Mouse (Mus musculus) megakaryocyte, embryonic 14.5 days (primary cell): ENCODE data around the gene Kcnip2. TPM values are rescaled to one million over a fixed set of nuclear protein-coding genes. Genes with fewer than 3 reads are reported as not detected.

Source experiments
- H3K27me3 ChIP-seq: replicated peaks from 2 replicates; pipeline ENCODE3; 2012; ENCODE audit warnings: inconsistent platforms
- H3K36me3 ChIP-seq: replicated peaks from 2 replicates; pipeline ENCODE3; 2012; ENCODE audit warnings: low read length, inconsistent platforms, mixed read lengths
- H3K4me1 ChIP-seq: 2 replicates; pipeline ENCODE4 v1.6.1; 2012; ENCODE audit warnings: inconsistent platforms
- H3K4me3 ChIP-seq: replicated peaks from 2 replicates; pipeline ENCODE3; 2012; ENCODE audit warnings: moderate library complexity, mild to moderate bottlenecking, inconsistent platforms
- H3K9me3 ChIP-seq: 2 replicates; pipeline ENCODE4 v1.6.1; 2012; ENCODE audit warnings: inconsistent platforms
- FLI1 ChIP-seq: IDR thresholded peaks from 2 replicates; pipeline ENCODE4 v1.6.1; 2012; ENCODE audit warnings: low read length, inconsistent platforms, mixed read lengths
- GATA1 ChIP-seq: IDR thresholded peaks from 3 replicates; pipeline ENCODE4 v1.6.1; 2012; ENCODE audit warnings: mixed read lengths, low read length, inconsistent platforms, borderline replicate concordance
- polyA plus RNA-seq: library from polyadenylated mRNA; stranded (reverse); fragments of >175 nt; gene quantifications from 2 replicates; pipeline ENCODE4 v1.2.3, GENCODE M21; 2012; ENCODE audit warnings: low replicate concordance; ENCODE audit not compliant: insufficient read depth

Kcnip2 gene
- 0.35 TPM in 1 of 2 replicates, not detected in the other for polyA plus RNA-seq

DNA sequence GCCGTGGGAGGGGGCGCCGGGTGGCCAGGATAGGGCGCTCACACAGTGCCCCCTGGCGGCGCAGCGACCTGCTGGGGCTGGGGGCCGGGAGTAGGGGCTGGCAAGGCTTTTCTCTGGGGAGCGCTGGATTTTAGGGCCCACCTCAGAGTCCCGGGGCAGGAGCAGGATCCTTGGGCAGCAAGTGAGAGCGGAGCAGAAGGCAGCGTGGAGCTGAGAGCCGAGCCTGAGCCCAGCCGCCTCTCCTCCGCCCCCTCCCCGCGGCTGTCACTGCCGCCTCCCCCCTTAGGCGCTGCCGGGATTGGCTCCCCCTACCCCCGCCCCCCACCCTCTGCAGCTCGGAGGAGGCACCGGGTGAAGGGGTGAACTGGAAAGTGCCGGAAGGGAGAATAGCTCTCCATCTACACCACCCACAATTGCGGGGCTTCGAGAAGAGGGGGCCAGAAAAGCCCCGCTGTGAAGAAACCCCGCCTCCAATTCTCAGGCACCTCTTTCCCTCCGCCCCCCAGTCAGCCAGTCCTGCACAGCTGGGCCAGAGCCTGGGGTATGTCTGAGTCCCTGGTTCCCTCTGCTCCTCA lies at the start of gene Kcnip2:
TSS of gene Kcnip2 (minus strand) at position 231 of the 575 bp plus-strand sequence.
- no peaks in the 10 kb centered on the region for H3K9me3 ChIP-seq
- H3K4me3 ChIP-seq = peak within 1 kb of the TSS; percentile 1
- H3K4me1 ChIP-seq = peaks cover 32% of the 10 kb centered on the region
- peaks cover 51% of the 10 kb centered on the region for H3K27me3 ChIP-seq
- H3K36me3 ChIP-seq = peaks cover 19% of the 10 kb centered on the region
- TF ChIP-seq FLI1 (no peak), GATA1 (no peak)

- no peak overlapping the region for H3K4me3 ChIP-seq
- H3K36me3 ChIP-seq = no peaks in the 10 kb centered on the region
- no peaks in the 10 kb centered on the region for H3K4me1 ChIP-seq
- no peaks in the 10 kb centered on the region for H3K27me3 ChIP-seq
- no peak for TF ChIP-seq GATA1
- TF ChIP-seq FLI1 = no peak
- H3K9me3 ChIP-seq = no peaks in the 10 kb centered on the region
These were observed 39.5 kb upstream of the Kcnip2 start for GRCm38 (mm10) chr19:45855284-45855920.

DNA sequence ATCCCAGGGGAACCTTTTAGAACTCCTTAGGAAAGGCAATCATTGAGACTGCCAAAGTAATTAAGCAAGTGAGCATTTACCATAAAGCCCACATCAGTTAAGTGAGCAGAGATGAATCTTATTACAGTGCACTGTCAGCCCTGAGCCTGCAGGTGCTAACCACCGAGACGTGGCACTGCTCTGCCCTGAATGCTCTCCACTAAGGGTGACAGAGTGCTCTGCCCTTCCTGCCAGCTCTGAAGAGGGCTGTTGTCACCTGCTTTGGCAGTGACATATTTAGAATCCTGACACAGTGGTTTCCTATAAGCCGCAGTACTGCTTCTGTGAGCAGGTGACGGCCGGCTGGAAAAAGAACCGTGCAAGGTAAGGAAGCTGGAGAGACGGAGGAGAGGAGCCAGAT lies 38.7 kb upstream of the Kcnip2 start:
- H3K4me3 ChIP-seq = no peak overlapping the region
- TF ChIP-seq FLI1 = no peak
- TF ChIP-seq GATA1 = no peak
- H3K4me1 ChIP-seq = no peaks in the 10 kb centered on the region
- no peaks in the 10 kb centered on the region for H3K9me3 ChIP-seq
- no peaks in the 10 kb centered on the region for H3K36me3 ChIP-seq
- H3K27me3 ChIP-seq = no peaks in the 10 kb centered on the region

DNA sequence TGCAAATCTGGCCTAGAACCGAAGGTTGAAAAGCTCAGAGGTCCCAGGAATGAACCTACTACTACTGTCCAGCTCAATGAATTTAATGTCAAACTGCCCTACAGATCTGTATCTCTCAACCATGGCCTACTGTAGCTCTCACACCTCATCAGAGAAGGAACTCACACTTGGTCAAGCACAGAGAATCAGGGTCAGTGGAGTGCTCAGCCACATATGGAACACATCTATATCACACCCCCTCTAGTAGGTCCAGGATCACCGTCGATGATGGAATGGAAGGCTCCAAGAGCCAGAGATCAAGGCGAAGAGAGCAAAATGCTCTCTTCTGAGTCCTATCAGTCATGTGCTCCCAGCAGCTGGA lies 31.9 kb upstream of the Kcnip2 start:
- TF ChIP-seq GATA1 (no peak), FLI1 (no peak)

GRCm38 (mm10) chr19:45847016-45847732 lies 31.3 kb upstream of the Kcnip2 start:
- H3K36me3 ChIP-seq = no peaks in the 10 kb centered on the region
- peaks cover 5% of the 10 kb centered on the region for H3K4me1 ChIP-seq
- no peak for TF ChIP-seq FLI1
- TF ChIP-seq GATA1 = no peak

More for the DNA sequence above, 31.9 kb upstream of the Kcnip2 start:
- Histone ChIP-seq H3K27me3 (no peaks in the 10 kb centered on the region), H3K4me1 (peaks cover 5% of the 10 kb centered on the region), H3K36me3 (no peaks in the 10 kb centered on the region), H3K9me3 (no peaks in the 10 kb centered on the region), H3K4me3 (no peak overlapping the region)

GRCm38 (mm10) chr19:45844209-45844608 lies 28.3 kb upstream of the Kcnip2 start:
- no peaks in the 10 kb centered on the region for H3K9me3 ChIP-seq
- H3K36me3 ChIP-seq = no peaks in the 10 kb centered on the region
- H3K27me3 ChIP-seq = no peaks in the 10 kb centered on the region
- H3K4me3 ChIP-seq = no peak overlapping the region
- TF ChIP-seq GATA1 (no peak), FLI1 (no peak)
- H3K4me1 ChIP-seq = peaks cover 5% of the 10 kb centered on the region

More at GRCm38 (mm10) chr19:45847016-45847732, 31.3 kb upstream of the Kcnip2 start:
- H3K4me3 ChIP-seq = no peak overlapping the region
- no peaks in the 10 kb centered on the region for H3K27me3 ChIP-seq
- no peaks in the 10 kb centered on the region for H3K9me3 ChIP-seq

GRCm38 (mm10) chr19:45843424-45843823 lies 27.6 kb upstream of the Kcnip2 start:
- Histone ChIP-seq H3K9me3 (no peaks in the 10 kb centered on the region), H3K27me3 (no peaks in the 10 kb centered on the region), H3K4me3 (peak overlapping the region; percentile 62), H3K4me1 (peaks cover 5% of the 10 kb centered on the region), H3K36me3 (no peaks in the 10 kb centered on the region)
- TF ChIP-seq GATA1 (no peak), FLI1 (no peak)

GRCm38 (mm10) chr19:45837050-45837994 lies 21.5 kb upstream of the Kcnip2 start:
- Histone ChIP-seq H3K36me3 (no peaks in the 10 kb centered on the region), H3K4me3 (no peak overlapping the region), H3K27me3 (peaks cover 3% of the 10 kb centered on the region), H3K4me1 (peaks cover 14% of the 10 kb centered on the region), H3K9me3 (no peaks in the 10 kb centered on the region)
- TF ChIP-seq FLI1 (no peak), GATA1 (no peak)

- H3K27me3 ChIP-seq = peaks cover 3% of the 10 kb centered on the region
- H3K4me3 ChIP-seq = no peak overlapping the region
- H3K9me3 ChIP-seq = no peaks in the 10 kb centered on the region
- H3K4me1 ChIP-seq = peaks cover 14% of the 10 kb centered on the region
- no peaks in the 10 kb centered on the region for H3K36me3 ChIP-seq
- TF ChIP-seq FLI1 = no peak
- no peak for TF ChIP-seq GATA1
These were observed 19.6 kb upstream of the Kcnip2 start for GRCm38 (mm10) chr19:45835490-45835889.
